In genomic region chr4:117818032-117818431, GRCm38 (mm10) we compare ENCODE assay signal across 28 mouse cellular contexts. TPM values are rescaled to one million over a fixed set of nuclear protein-coding genes. Genes with fewer than 3 reads are reported as not detected.
DNase-seq lines count a peak whose midpoint lies in the region; TF ChIP-seq lines count a peak whose summit lies in the region.
"Had no signal": no experiment of that assay in that cellular context is flagged by ENCODE, and none has a peak within 500 bp of the region (broad histone marks: within the 10 kb centered on the region; RNA-seq: fewer than 3 reads in every experiment).

No protein-coding gene starts in this region.

- no peaks in the 10 kb centered on the region for H3K79me2 ChIP-seq in CH12.LX (replicated peaks; ENCODE audit: control insufficient read depth, extremely low read depth, insufficient read depth, poor library complexity, severe bottlenecking)

- H3K4me3 ChIP-seq in testis, adult 2 months (ENCODE audit: control insufficient read depth, low read depth, low read length) = peak overlapping the region; percentile 5; the same call in 1 of the 2 replicates
- no peak overlapping the region for H3K4me3 ChIP-seq in CH12.LX (replicated peaks in 1 of 3; ENCODE audit: low read depth in 2 of 3, low read length in 2 of 3, poor library complexity in 1 of 3)
- H3K4me3 ChIP-seq in cerebellum, adult 2 months (replicated peaks; ENCODE audit: insufficient read depth, low read depth, low read length) = no peak overlapping the region

- TF ChIP-seq CTCF in testis, adult 2 months (IDR thresholded peaks at IDR 0.05; ENCODE audit: control insufficient read depth, insufficient read depth, insufficient replicate concordance, low read depth, low read length) = no peak
- no peak for TF ChIP-seq CTCF in CH12.LX (conservative IDR thresholded peaks at IDR 0.05 in 1 of 2, IDR thresholded peaks at IDR 0.05 in 1 of 2; ENCODE audit: low read depth in 2 of 2, low read length in 2 of 2)
- no peak for TF ChIP-seq CTCF in cerebellum, adult 2 months (IDR thresholded peaks at IDR 0.05; ENCODE audit: borderline replicate concordance, insufficient read depth, low read depth, low read length)

- no peak overlapping the region for H3K4me2 ChIP-seq in CH12.LX (ENCODE audit: insufficient read depth, low read depth, poor library complexity, severe bottlenecking)

- TF ChIP-seq EP300 in CH12.LX (IDR thresholded peaks at IDR 0.05; ENCODE audit: low read length) = no peak

- TF ChIP-seq RAD21 in CH12.LX (IDR thresholded peaks at IDR 0.05; ENCODE audit: low read depth, low read length) = no peak

- dilution Hi-C loops in CH12.LX (cut with MboI; ENCODE audit: extremely low pct_ligation_motif_present, extremely low pct_unique_long_range_greater_than_20kb, low sequenced_read_pairs) = no loop called here

- in situ Hi-C loops in CH12.LX (cut with MboI; ENCODE audit: low pct_ligation_motif_present, low pct_unique_long_range_greater_than_20kb, low sequenced_read_pairs) = no loop called here

- H3K36me3 ChIP-seq in testis, adult 2 months (ENCODE audit: control insufficient read depth, insufficient read depth, low read length) = no peaks in the 10 kb centered on the region
- H3K36me3 ChIP-seq in CH12.LX (replicated peaks in 1 of 2; ENCODE audit: control insufficient read depth in 1 of 2, insufficient read depth in 1 of 2, low read length in 1 of 2) = no peaks in the 10 kb centered on the region
- H3K36me3 ChIP-seq: G1E had no signal

- no peak for DNase-seq in testis, postnatal 14 days (ENCODE audit: low spot score)
- no peak for DNase-seq in CH12.LX (ENCODE audit: extremely low read depth)
- peak; percentile 44 for DNase-seq in R1 (ENCODE audit: low read depth, low spot score)
- peak; percentile 28 for DNase-seq in ZHBTc4 (ENCODE audit: low read depth, low spot score)
- no peak for DNase-seq in kidney, adult 18-20 months
- DNase-seq in spleen, postnatal 14 days (ENCODE audit: low spot score in 2 of 2) = no peak
- no peak for DNase-seq in cerebellum, adult 2 months
- DNase-seq: adrenal gland, adult 2 months; adrenal gland, adult 8-10 months; adrenal gland, postnatal 10 days; adrenal gland, postnatal 14 days; adrenal gland, postnatal 25 days; adrenal gland, postnatal 36 days; B cell, adult 2 months; cerebellum, adult 11 months; cerebellum, adult 11-12 months; cerebellum, adult 18-20 months; cerebellum, adult 8-10 months; cerebellum, adult 9-10 months had no signal

- peaks cover 5% of the 10 kb centered on the region for H3K9me3 ChIP-seq in CH12.LX (replicated peaks; ENCODE audit: low read length)

- no peaks in the 10 kb centered on the region; the same call in 1 of the 2 replicates for H3K4me1 ChIP-seq in testis, adult 2 months (ENCODE audit: control insufficient read depth, insufficient read depth, low read length)
- 0 out of 4 replicates have a peak, but pooled peaks cover 3 to 5% of the 10 kb centered on the region in 2 experiments for H3K4me1 ChIP-seq in CH12.LX (ENCODE audit: control insufficient read depth in 1 of 2, insufficient read depth in 2 of 2)
- H3K4me1 ChIP-seq in cerebellum, adult 2 months (ENCODE audit: control insufficient read depth, insufficient read depth, low read length) = no peaks in the 10 kb centered on the region

- H3K27me3 ChIP-seq in testis, adult 2 months (ENCODE audit: control insufficient read depth, insufficient read depth, low read length) = no peaks in the 10 kb centered on the region
- H3K27me3 ChIP-seq in CH12.LX (replicated peaks) = no peaks in the 10 kb centered on the region
- H3K27me3 ChIP-seq in cerebellum, adult 2 months (ENCODE audit: control insufficient read depth, insufficient read depth, low read length) = no peaks in the 10 kb centered on the region
- H3K27me3 ChIP-seq: Patski had no signal

- no peak for TF ChIP-seq POLR2A in testis, adult 2 months (IDR thresholded peaks at IDR 0.05; ENCODE audit: control insufficient read depth, low read depth, low read length)
- TF ChIP-seq POLR2A in CH12.LX (IDR thresholded peaks at IDR 0.05; ENCODE audit: low read depth, low read length) = no peak
- no peak for TF ChIP-seq POLR2A in cerebellum, adult 2 months (IDR thresholded peaks at IDR 0.05; ENCODE audit: borderline replicate concordance, insufficient read depth, low read length)

- H3K27ac ChIP-seq in testis, adult 2 months (ENCODE audit: control insufficient read depth, insufficient read depth, low read depth, low read length) = no peak overlapping the region
- H3K27ac ChIP-seq in CH12.LX (ENCODE audit: insufficient read depth, low read depth) = no peak overlapping the region
- H3K27ac ChIP-seq in cerebellum, adult 2 months (ENCODE audit: insufficient read depth, low read length) = no peak overlapping the region

- no peak overlapping the region for H3K9ac ChIP-seq in CH12.LX (ENCODE audit: insufficient read depth, low read depth)

- WGBS in cerebellum, adult 2 months = 92% methylated on average over 10 of the region's 10 CpGs

TF ChIP-seq in CH12.LX, 34 proteins besides CTCF, POLR2A, EP300 and RAD21:
- TF ChIP-seq PAX5 (IDR thresholded peaks at IDR 0.05; ENCODE audit: low read length) (no peak), MYC (IDR thresholded peaks at IDR 0.05; ENCODE audit: low read depth, low read length) (no peak), USF1 (IDR thresholded peaks at IDR 0.05; ENCODE audit: low read depth, low read length) (peak; percentile 46), SMC3 (IDR thresholded peaks at IDR 0.05; ENCODE audit: low read depth, low read length) (no peak), BHLHE40 (IDR thresholded peaks at IDR 0.05; ENCODE audit: low read depth, low read length) (peak; percentile 69), TCF12 (IDR thresholded peaks at IDR 0.05; ENCODE audit: low read depth, low read length) (no peak), USF2 (conservative IDR thresholded peaks at IDR 0.05; ENCODE audit: low read depth, low read length) (peak; percentile 61)

RNA-seq across cellular contexts. Expression of gene Slc6a9, which starts 16.3 kb away (rescaled TPM):
- polyA plus RNA-seq in testis, adult 2 months (2012; rRNA removed) = 6.4 and 7.4 TPM in 2 replicates
- total RNA-seq in CH12.LX (2012; rRNA removed) (3.9 and 15.6 TPM in 2 replicates), CH12.LX (2014; rRNA removed) (1.8 and 4.0 TPM in 2 replicates)
- polyA plus RNA-seq in CH12.LX (2012; ENCODE audit: insufficient read length, low read depth) = 7.8 and 9.1 TPM in 2 replicates
- polyA plus RNA-seq in cerebellum, adult 2 months (2012; rRNA removed) = 178 and 197 TPM in 2 replicates

RNA-seq across cellular contexts. Expression of gene Klf17, which starts 52.6 kb away (rescaled TPM):
- polyA plus RNA-seq in testis, adult 2 months (2012; rRNA removed) = 31.3 and 33.3 TPM in 2 replicates
- total RNA-seq in CH12.LX (2012; rRNA removed) = not detected in 2 replicates
- total RNA-seq in CH12.LX (2014; rRNA removed) = not detected in 2 replicates
- polyA plus RNA-seq in CH12.LX (2012; ENCODE audit: insufficient read length, low read depth) = not detected in 2 replicates
- polyA plus RNA-seq in cerebellum, adult 2 months (2012; rRNA removed) = not detected in 2 replicates
- total RNA-seq: adrenal gland, adult 18-20 months; adrenal gland, adult 2 months; adrenal gland, adult 8-10 months; adrenal gland, postnatal 10 days; adrenal gland, postnatal 14 days; adrenal gland, postnatal 25 days; adrenal gland, postnatal 36 days; adrenal gland, postnatal 4 days; G1E; MEL had no signal
- polyA plus RNA-seq: activated CD4-positive, CD25-positive, alpha-beta regulatory T cell, adult 4 months; adrenal gland, adult 2 months; C2C12; CD4-positive, CD25-positive, alpha-beta regulatory T cell, adult 4 months; G1E; Patski had no signal

RNA-seq across cellular contexts. Expression of gene Ccdc24, which starts 54.3 kb away (rescaled TPM):
- 137 and 146 TPM in 2 replicates for polyA plus RNA-seq in testis, adult 2 months (2012; rRNA removed)
- total RNA-seq in CH12.LX (2012; rRNA removed) (0.46 and 0.93 TPM in 2 replicates), CH12.LX (2014; rRNA removed) (not detected in 2 replicates)
- polyA plus RNA-seq in CH12.LX (2012; ENCODE audit: insufficient read length, low read depth) = 0.40 and 0.81 TPM in 2 replicates
- 1.8 and 3.4 TPM in 2 replicates for polyA plus RNA-seq in cerebellum, adult 2 months (2012; rRNA removed)
- total RNA-seq: G1E had no signal
- polyA plus RNA-seq: activated CD4-positive, CD25-positive, alpha-beta regulatory T cell, adult 4 months; CD4-positive, CD25-positive, alpha-beta regulatory T cell, adult 4 months; G1E had no signal

Comparison
In these comparisons a context has a peak if more than half of its experiments do, and no peak if none do; other contexts are left out.
1. DNase-seq: peak in R1 (single experiment) and ZHBTc4 (single experiment); none in testis, postnatal 14 days (single experiment), CH12.LX (single experiment), kidney, adult 18-20 months (single experiment), spleen, postnatal 14 days (0 of 2) and cerebellum, adult 2 months (0 of 2).
2. RNA of gene Slc6a9, which starts 16.3 kb away (polyA plus RNA-seq): 178 to 197 TPM in cerebellum, adult 2 months; 7.8 to 9.1 TPM in CH12.LX and 6.4 to 7.4 TPM in testis, adult 2 months; every median in the first group is over 10 times any median in the second.
3. RNA of gene Klf17, which starts 52.6 kb away (polyA plus RNA-seq): 31.3 to 33.3 TPM in testis, adult 2 months; not detected in cerebellum, adult 2 months and not detected in CH12.LX; every median in the first group is over 10 times any median in the second.
4. RNA of gene Ccdc24, which starts 54.3 kb away (polyA plus RNA-seq): 137 to 146 TPM in testis, adult 2 months; 1.8 to 3.4 TPM in cerebellum, adult 2 months and 0.40 to 0.81 TPM in CH12.LX; every median in the first group is over 10 times any median in the second.